Mouse (Mus musculus): ENCODE results near the gene Gab1.

DNA sequence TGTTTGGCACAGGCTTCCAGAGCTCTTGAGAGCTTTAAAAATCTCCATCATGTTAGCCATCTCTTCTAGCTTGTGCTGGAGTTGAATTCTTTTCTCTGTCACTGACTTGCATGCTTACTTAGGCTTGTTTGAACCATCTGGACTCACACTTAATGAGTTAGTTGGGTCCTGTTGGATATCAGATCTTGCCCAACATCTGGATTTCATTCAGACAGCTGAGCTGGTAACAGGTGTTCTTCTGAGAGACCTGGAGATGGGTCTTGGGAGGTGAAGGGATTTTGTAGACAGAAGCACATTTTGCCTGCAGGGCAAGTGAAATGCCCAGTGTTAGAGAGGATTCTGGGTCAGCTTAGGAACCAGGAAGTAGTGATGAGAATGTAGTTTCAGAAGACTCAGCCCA lies 19.0 kb upstream of the Gab1 start:
- no peak for TF ChIP-seq CTCF (IDR thresholded peaks at IDR 0.05; ENCODE audit: insufficient read depth, low read depth, low read length)
- TF ChIP-seq POLR2A (IDR thresholded peaks at IDR 0.05; ENCODE audit: insufficient read depth, low read depth, low read length): no peak

All from olfactory bulb, adult 2 months (tissue).